Mouse (Mus musculus): ENCODE measurements around the gene Slc26a9.
"Not testable (repeated sequence)": the region's sequence is repeated elsewhere in the genome, so short reads cannot be mapped to it uniquely, and the experiment has no call there.

Slc26a9 gene

DNA sequence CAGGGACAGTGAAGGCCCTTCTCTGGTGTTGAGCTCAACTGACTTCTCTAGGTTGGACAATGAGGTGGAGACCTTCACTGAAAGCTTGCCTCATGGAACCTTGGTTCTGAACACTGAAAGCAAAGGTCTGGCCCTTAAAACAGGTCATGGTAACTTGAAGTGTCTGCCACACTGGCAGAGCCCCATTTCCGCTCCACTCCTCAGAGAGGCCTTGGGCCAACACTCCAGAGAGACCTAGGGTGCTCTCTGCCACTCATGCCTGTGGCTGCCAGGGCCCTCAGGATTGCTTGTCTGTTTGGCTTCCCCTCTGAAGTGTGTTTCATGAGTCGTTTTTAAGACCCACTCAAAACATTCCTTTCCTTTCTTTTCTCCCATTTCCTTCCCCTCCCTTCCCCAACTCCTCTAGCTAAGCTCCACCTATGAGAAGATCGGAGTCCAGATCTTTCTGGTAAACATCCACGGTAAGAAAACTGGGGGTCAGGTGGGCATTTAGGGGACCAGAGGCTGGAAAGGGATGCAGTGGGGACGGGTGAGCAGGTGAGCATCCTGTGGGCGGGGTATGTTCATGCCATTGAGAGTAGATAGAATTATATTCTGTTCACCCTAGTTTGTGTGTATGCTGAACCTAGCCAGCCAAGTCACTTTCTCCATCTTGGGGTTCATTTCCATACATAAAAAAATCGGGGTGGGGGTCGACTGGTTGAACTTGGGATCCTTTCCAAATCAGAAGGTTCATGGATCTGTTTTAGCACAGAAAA, 20.9 kb downstream of the Slc26a9 start:
- in situ Hi-C loops (cut with MboI, MseI) = loop anchor here in 1 of 2 experiments (10.0 kb wide), 1 partner anchor 50 kb away; no protein-coding TSS in a partner anchor

DNA sequence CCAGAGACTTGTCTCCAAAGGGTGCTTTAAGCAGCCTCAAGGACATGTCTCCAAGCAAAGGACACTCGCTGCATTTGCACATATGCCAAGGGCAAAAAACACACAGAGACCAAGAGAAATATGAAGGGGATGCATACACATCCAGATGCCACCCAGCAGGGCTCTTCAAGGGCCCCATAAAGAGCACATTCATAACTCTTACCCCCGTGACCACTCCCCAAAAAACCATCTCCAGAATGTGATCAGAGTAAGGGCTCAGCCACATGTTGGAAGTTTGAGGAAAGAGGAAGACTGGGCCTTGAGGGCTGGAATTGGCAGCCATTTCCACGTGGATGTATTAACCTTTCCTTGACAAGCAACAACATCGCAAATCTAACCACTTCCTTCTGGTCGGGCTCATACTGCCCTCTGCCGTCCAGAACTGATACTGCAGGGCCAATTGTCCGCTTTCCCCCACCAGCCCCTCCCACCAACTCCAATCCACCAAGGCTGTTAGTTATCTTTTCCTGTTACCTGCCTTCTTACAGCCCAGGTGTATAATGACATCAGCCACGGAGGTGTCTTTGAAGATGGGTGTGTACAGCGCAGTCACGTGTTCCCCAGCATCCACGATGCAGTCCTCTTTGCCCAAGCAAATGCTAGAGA, 21.7 kb downstream of the Slc26a9 start:
- in situ Hi-C loops (cut with MboI, MseI) = loop anchor here in 1 of 2 experiments (10.0 kb wide), 1 partner anchor 51 kb away; no protein-coding TSS in a partner anchor

DNA sequence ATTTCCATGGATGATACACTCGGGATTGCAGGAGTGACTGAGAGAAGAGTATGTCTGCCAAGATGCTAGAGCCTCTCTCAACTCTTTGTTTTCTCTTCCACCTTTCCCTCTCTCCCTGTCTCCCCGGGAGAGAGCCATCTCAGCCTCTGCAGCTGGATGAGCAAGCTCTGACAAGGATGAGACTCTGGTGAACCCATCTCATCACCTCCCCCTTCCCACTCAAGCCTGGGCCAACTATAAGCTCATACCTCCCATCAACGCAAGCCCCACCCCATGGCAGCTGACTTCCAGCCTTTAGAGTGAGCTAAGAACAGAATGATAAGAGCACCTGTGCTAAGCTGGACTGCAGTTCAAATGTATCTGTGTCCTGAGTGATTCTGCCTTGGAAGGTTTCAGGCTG, 25.5 kb downstream of the Slc26a9 start:
- in situ Hi-C loops (cut with MboI, MseI) = loop anchor here in 1 of 2 experiments (10.0 kb wide), 1 partner anchor 54 kb away; no protein-coding TSS in a partner anchor

DNA sequence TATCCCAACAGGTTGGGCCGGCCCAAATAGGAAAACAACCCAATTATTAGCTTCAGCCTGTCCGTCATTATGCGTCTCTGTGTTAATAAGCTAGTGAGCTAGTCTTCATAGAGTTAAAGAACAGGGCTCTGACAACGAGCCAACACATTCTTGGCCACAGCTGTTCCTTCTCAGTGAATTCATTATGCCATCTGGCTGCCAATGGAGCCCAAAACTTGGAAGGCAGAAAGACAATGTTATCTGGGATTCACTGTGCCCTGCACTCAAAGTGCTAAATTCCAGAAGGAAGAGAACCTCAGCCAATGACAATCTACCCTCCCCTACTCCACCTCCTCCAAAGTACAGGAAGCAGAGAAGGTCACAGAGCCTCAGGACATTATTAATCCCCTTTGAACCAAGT, 26.8 kb downstream of the Slc26a9 start:
- in situ Hi-C loops (cut with MboI, MseI) = loop anchor here in 1 of 2 experiments (10.0 kb wide), 1 partner anchor 176 kb away; the partner anchor contains the start of gene Avpr1b

DNA sequence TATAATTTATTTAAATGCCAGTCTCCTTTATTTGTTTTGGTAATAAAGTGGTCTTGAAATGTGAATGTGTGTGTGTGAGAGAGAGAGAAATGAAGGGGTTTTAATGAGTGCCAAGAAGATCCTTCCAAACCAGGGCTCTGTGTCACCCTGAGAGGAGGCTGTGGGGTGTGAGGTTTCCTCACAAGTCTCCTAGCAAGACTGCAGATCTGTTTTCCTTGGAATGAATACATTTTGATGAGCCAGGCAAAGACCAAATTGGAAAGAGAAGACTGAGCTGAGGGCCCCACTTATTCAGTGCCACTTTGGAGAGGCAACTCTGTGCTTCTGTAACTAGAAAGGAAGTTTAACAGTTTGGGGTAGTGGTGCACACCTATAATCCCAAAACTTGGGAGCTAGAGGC, 27.6 kb downstream of the Slc26a9 start:
- in situ Hi-C loops (cut with MboI, MseI) = loop anchor here in 1 of 2 experiments (10.0 kb wide), 1 partner anchor 177 kb away; the partner anchor contains the start of gene Avpr1b

DNA sequence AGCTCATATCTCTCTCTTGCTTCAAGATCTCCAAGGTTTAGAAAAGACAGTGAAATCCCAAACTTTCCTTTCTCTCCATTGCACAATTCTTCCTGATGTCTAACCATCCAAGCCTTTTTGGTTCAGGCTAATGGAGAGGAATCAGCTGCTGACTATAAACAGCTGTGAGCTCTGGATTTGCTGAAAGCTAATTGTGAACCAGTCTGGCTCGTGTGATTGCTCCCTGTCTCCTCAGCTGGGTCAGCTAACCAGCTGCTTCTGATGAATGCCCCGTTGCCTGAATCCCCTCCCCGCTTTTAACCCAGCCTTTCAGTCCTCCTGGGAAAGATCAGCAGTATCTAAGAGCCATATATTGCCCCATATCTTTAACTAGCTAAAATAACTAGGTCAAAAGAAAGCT, 50.8 kb downstream of the Slc26a9 start:
- in situ Hi-C loops (cut with MboI, MseI) = no loop called here

DNA sequence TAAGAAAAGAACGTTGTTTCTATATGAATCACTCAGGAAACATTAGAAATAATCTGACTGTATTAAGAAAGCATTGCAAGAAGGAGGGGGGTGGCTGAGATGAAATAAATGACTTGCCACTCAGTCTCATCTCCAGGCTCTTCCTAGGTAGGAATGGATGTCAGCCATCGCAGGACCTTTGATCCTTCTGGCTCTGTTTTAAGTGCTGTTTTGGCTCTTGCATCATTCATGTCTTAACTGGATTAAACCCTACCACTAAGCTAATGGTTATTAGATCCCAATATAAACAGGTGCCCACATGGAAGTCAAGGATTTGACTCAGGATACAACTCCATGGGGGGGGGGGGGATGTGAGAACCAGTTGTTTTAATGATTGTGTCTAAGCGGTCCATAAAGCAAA, 51.3 kb downstream of the Slc26a9 start:
- in situ Hi-C loops (cut with MboI, MseI) = no loop called here

DNA sequence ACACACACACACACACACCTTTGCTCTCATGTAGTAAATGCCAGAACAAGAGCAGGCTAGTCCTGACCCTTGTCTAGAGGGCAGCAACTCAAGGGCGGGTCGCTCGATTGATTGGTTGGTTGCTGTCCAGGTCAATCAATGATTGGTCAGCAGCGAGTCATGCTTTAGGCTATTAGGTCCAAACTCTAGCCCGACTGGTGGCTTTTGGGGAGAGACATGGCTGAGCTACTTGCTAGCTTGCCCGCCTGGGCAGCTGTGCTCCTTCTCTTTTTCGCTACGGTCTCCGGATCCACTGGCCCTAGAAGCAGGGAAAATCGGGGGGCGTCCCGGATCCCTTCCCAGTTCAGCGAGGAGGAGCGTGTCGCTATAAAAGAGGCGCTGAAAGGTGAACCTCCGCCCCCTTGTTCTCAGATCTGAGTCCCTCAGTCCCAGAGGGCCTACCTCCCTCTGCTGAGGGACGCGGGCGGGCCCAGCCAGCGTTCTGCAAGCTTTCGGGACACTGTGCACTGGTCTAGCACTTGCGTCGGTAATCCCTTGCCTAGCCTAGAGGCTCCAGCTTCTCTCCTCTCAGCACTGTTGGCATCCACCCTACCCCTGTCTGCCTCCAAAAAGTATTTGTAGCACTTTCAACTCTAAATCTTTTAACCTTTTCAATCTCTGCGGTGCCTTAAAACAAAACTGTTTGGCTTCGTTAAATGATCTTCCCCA, 53.5 kb downstream of the Slc26a9 start, which contains the start of gene Pm20d1:
Gene Pm20d1, plus strand, starts transcription at position 180 of the 708 bp plus-strand sequence.
- in situ Hi-C loops (cut with MboI, MseI) = no loop called here

DNA sequence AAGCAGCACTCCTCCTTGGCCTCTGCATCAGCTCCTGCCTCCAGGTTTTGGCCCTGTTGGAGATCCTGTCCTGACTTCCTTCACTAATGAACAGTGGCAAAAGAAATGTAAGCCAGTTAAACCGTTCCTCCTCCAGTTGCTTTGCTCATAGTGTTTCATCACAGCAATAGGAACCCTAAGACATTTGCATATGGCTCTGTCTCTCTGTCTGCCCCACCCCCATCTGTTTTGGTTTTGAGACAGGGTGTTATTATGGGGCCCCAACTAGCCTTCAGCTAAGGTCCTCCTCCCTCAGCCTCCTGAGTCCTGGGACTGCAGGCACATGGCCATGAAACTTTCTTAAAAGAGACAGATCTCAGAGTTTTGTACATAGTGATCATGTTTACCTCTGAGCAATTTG, 56.2 kb downstream of the Slc26a9 start:
- in situ Hi-C loops (cut with MboI, MseI) = no loop called here

DNA sequence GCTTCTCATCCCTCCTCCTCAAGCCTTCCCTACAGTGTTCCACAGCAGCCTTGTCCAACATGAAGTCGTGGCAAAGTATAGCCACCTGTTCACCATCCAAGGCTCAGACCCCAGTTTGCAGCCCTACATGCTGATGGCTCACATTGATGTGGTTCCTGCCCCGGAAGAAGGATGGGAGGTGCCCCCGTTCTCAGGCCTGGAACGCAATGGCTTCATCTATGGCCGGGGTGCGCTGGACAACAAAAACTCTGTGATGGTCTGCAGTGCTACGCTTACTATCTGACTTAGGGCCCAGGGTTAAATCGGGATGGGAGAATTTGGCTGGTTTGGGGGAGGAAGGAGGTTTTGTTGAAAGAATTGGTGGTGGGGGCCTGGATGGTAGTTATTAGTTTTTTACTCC, 57.2 kb downstream of the Slc26a9 start:
- in situ Hi-C loops (cut with MboI, MseI) = no loop called here

DNA sequence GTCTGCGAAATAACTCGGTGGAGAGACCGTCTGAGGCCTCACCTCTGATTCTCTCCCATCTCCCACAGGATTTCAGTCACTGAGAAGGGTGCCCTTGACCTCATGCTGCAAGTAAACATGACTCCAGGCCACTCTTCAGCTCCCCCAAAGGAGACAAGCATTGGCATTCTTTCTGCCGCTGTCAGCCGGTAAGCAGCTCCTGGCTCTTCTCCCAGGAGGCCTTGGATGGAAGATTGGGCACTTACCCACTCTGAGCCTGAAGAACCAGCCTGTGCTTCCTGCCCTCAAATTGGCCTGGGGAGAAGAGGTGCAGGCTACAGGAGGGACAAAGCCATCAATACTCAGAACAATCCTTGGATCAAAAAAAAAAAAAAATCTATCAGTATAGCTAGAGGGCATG, 58.8 kb downstream of the Slc26a9 start:
- in situ Hi-C loops (cut with MboI, MseI) = no loop called here

DNA sequence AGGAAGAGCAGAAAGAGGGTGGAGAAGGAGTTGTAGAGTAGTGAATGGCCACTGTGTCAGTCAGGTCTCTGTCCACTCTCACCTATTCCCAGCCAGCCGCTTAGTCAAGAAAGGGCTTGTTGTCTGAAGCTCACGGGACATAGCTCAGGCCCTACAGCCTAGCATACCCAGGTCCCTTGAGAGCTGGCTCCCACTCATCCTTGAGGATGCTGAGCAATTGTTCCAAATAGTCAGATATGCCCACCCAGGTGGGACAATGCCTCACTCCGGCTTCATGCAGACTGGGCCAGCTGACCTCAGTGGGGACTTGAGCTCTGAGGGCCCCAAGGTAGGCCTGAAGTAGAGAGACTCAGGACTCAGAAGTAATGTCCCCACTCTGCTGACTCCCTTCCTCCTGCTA, 60.3 kb downstream of the Slc26a9 start:
- in situ Hi-C loops (cut with MboI, MseI) = no loop called here

DNA sequence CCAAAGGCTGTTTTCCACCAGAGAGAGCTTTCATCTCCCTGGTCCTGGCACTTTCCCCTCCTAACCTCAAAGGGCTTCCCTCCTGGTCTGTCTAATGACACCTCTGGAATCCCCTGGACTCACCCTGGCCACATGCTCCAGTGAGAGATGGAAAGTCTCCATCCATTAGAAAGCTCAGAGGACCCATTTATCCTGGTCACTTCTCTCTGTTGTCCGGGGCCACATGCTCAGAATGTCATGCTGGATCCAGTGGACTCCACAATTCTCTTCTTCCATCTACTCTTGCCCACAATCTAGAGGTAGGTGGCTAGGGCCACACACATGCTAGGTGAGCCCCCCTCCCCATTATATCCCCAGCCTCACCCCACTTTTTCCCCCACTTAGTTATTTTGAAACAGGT, 65.2 kb downstream of the Slc26a9 start:
- in situ Hi-C loops (cut with MboI, MseI) = no loop called here

DNA sequence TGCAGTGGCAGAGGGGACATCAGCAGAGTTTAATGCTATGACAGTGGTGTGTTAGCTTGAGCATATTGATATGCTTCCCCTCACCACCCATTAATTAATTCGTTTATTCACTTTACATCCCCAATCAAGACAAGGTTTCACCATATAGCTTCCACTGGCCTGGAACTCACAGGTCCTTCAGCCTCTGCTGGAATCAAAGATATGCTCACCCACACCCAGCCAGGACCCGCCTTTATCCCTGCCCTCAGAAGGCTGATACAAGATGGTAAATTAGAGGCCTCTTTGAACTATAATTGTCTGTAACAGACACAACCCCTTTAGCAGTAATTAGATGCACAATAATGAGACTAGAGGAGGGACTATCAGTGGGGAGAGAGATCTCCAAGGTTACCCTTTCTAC, 65.8 kb downstream of the Slc26a9 start:
- in situ Hi-C loops (cut with MboI, MseI) = no loop called here

DNA sequence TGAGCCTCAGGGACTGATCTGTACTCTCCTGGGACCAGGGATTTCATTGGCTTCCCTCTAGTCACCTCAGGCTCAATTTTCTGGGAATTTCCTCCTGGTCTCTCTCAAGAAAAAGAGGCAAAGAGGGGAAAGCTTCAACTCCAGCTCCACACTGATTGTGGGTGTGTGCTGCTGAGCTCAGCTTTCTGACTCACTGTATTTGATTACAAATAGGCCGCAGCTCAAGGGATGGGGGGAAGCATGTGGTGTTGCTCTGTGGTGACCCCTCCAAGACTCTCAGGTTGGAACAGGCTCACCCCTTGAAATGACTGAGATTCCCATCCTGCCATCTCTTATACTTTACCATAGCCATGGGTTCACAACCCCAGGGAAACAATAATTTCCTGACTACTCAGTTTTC, 67.6 kb downstream of the Slc26a9 start:
- in situ Hi-C loops (cut with MboI, MseI) = no loop called here

DNA sequence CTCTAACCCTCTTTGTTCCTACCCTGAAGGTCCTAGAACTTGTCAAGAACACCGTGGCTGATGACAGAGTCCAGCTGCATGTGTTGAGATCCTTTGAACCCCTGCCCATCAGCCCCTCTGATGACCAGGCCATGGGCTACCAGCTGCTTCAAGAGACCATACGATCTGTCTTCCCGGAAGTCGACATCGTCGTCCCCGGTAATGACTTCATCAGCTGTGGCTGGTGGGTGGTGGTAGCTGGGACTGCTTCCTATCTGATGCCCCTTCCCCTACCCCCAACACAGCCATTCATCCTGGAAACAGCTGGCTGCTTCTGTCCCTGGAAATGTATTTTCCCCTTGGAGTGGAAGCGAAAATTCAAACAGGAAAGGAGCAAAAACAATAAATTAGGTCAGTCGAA, 68.2 kb downstream of the Slc26a9 start:
- in situ Hi-C loops (cut with MboI, MseI) = no loop called here

DNA sequence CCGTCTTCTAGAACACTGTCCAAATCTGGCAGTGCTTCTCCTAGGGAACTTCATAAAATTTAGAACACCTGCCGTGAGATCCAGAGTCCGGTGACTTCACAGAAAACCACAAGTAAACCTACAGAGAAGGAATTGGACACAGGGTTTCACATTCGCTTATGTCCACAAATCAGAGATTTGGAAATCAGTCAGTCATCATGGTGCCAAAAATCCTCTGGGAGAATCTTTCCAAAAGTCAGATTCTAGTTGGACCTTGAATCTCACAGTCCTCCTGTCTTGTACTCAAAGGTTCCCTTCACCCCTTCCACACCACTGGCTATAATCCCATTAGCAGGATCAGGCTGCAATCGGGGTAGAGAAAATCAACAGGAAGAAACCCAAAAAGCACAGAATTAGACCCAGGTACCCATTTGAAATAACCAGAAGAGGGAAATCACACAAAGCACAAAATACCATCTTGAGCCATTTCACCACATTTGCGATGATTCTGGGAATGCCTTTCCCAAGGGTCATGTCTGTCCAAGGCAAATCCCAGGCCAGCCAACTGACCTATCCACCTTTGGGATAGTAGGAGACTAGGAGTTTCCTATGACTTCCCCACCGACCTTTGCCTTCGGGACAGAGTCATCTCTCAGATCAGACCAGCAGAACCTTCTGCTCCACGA, 68.9 kb downstream of the Slc26a9 start:
- in situ Hi-C loops (cut with MboI, MseI) = no loop called here

DNA sequence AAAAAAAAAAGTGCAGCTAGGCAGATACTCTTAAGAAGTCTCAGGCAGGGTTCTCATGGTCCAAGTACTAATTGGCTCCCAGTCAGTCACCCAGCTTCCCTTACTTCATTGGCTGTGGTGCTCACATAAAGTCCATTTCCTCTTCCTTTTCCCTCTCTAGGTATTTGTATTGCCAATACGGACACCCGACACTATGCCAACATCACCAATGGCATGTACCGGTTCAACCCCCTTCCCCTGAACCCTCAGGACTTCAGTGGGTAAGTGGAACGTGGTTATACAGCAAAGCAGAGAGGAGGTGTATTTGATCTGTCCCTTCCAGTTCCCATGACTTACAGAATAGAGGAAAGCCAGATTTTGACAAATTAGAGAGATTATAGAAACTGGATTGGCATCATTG, 69.9 kb downstream of the Slc26a9 start:
- in situ Hi-C loops (cut with MboI, MseI) = no loop called here

DNA sequence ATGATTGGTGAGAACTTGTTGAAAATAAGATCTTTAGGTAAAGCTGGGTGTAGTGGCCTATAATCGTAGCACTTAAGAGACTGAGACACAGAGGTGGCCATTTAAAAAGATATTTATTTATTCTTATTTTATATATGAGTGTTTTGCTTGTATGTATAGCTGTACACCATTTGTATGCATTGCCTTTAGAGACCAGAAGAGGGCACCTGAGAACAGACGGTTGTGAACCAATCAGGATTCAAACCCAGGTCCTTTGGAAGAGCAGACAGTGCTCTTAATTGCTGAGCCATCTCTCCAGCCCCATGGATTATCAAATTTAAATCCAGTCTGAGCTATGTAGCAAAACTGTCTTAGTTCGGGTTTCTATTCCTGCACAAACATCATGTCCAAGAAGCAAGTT, 70.4 kb downstream of the Slc26a9 start:
- in situ Hi-C loops (cut with MboI, MseI) = no loop called here

DNA sequence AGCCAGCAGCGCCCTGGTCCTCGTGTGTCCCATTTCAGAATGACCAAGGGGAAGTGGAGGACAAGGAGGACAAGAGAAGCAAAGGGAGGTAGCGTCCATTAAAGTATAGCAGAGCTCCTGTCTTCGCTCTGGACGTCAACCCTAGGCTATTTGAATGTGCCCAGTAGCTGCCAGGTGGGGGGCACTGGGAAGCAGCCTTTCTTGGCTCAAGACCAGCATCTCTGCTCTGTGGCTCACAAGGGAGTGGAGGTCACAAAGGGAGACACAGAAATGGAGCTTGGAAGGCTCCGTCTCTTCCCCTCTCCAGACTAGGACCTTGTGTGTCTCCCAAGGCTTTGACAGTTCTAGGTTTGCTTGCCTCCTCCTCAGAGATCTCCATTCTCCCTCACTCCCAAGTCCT, 73.1 kb downstream of the Slc26a9 start:
- in situ Hi-C loops (cut with MboI, MseI) = no loop called here

DNA sequence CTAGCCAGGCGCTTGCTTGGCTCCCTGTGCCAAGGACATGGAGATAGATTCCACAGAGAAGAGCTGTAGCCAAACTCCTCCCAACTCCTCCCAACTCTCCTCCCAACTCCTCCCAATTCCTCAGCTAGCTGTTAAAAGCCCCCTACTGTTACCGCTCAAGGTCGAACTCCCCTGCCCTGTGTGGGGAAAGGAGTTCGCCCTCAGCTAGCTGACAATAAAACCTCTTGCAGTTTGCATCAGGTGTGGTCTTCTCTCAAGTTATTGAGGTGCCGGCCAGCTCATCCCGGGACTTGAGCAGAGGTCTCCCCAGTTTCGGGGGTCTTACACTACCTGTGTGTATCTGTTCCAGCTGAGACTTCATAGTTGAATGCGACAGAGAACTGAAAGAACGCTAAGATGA, 76.5 kb downstream of the Slc26a9 start:
- in situ Hi-C loops (cut with MboI, MseI) = not testable (repeated sequence)

DNA sequence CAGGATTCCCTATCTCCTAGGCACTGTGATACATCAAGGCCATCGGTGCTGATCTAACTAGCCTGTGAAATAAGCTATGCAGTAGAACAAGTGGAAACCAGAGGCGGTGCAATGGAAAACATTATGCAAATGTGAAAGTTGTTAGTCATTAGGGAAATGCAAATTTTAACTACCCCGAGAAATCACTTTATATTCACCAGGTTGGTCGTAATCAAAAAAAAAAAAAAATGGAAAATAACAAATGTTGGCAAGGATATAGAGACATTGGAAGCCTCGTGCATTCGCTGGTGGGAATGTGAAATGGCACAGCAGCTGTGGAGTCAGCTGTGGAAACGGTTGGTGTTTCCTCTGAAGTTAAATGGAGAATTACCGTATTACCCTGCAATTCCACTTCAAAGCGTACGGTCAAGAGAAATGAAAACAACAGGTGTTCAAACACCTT, 77.1 kb downstream of the Slc26a9 start:
- in situ Hi-C loops (cut with MboI, MseI) = no loop called here

Measured in T-helper 17 cell (primary cell).